Mouse (Mus musculus): Measurements from ENCODE around the gene Nutm1.

The Nutm1 gene

DNA sequence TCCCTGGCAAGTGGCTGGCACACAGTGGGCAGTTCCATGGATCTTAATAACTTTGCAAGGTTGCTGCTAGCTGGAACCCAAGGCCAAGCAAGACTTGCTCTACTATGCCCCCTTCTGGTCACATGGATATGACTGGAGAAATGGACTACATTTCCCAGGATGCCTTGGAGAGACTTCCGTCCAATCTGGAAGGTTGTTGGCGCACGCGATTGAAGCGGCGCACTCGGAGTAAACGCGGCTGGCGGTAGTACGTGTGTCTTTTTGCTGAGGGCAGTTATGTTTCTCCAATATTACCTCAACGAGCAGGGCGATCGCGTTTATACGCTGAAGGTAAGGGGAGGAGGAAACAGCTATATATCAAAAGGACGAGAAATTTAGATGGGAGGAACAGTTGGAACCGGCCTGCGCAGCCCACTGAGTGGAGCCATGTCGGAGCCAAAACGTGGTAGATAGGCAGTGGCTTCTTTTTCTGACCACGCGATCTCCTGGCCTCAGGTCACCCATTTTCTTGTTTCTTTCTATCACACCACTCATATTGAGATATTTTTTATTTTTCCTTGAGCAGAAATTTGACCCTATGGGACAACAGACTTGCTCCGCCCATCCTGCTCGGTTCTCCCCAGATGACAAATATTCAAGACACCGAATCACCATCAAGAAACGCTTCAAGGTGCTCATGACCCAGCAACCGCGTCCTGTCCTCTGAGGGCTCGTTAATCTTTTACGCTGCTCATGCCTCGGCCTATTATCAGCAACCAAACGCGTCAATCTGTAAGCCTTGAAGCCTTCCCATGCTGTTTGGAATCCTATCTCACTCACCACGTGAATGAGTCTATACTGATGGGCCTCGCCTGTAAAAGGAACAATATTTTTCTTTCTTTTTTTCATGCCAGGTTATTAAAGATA lies 2.9 kb upstream of the Nutm1 start, which contains the start of gene Nop10:
TSS of gene Nop10 (plus strand) at position 179 of the 906 bp plus-strand sequence.
- in situ Hi-C loops (cut with MboI), result no loop called here

DNA sequence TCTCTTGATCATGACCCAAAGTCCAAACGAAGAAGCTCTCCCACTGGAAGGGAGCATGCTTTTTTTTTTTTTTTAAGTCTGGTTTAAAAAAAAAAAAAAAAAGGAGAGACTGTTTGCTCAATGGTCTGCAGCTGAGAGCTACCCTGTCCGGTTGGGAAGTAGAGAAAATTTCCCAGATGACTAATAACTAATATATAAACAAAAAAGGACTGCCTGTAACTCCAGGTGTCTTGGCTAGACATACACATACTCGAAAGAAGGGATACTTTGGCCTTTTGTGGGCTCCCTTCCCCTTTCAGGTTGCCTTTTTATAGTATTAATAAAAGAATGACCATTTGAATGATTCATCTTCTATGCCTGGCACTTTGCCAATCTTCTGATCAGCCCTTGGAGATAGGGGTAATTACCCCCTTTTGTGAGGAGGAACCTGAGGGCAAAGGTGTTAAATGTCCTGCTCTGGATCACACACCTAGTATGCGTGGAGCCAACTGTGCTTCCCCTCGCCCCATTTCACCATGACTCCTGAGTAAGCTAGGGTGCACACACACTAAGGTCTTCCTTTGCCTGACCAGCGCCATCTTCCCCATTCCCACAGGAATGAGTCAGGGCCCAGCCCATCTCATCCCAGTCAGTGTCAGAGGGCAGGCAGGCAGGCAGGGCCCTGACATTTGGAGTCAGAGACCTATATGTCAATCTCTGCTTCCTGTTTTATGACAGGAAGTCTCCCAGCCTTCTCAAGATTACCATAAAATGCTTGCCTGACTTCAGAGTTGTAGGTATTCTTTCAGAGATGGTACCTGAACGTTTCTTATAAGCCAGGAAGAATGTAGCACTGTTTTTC lies 4.2 kb downstream of the Nutm1 start:
- in situ Hi-C loops (cut with MboI), result no loop called here

DNA sequence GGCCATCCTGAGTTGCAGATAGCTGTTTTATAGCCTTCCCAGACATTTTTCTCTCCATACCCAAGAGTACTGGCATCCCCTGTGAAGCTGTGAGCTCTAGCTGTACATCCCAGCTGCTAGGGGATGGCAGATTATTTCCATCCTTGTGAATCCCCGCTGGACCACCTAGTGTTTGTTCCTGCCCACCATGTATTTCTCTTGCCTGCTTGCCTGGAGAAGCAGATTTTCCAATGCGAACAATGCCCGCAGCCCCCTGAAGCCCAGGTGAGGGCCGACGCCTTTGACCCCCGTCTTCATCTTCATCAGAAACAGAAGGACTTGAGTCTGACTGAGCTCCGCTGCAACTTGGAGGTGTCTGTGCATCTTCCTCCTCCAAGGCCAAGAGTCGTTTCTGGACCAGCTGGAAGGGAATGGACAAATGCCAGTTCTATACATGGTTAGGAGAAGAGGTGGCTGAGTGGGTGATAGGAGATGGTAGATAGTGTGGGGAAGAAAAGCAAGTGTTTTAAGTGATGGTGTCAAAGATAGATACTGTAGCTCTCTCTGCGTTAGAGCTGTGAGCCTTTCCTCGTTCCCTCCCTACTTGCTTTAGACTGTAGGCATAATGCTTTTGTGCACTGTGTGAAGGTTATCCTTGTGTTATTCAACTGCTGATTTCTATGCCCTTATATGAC lies 9.2 kb downstream of the Nutm1 start:
- in situ Hi-C loops (cut with MboI), result no loop called here

DNA sequence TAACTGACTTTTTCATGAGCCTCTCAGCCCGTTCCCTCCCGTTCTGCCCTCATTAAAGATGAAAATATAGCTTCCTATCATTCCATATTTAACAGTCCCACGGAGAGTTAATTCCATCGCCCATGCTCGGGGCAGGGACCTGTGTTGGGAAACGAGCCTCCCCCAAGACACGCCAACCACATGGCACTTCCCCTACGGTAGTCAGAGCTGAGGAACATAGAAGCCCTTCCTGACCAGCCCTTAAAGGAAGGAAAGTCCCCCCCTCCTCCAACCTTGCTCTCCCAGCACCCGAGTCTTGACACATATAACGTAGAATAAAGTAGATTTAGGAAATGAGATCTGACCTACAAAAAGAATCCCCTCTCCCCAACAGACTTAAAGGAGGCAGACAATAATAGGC lies 11.8 kb downstream of the Nutm1 start:
- in situ Hi-C loops (cut with MboI), result no loop called here

DNA sequence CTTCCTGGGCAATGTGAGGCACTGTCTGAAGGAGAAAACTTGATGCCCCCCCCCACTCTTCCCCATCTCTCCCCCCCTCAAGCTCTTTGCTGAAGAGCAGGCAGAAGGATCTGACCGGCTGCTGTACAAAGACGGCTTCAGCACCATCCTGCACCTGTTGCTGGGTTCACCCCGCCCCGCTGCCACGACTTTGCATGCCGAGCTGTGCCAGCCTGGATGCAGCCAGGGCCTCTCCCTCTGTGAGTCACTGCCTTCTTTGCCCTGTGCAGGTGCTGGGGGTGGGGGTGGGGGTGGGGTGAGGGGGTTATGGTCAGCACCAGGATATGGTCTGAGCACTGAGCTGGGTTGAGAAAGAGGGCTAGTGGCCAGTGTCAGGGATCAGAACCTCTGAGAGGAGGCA lies 12.9 kb downstream of the Nutm1 start:
- in situ Hi-C loops (cut with MboI), result no loop called here

DNA sequence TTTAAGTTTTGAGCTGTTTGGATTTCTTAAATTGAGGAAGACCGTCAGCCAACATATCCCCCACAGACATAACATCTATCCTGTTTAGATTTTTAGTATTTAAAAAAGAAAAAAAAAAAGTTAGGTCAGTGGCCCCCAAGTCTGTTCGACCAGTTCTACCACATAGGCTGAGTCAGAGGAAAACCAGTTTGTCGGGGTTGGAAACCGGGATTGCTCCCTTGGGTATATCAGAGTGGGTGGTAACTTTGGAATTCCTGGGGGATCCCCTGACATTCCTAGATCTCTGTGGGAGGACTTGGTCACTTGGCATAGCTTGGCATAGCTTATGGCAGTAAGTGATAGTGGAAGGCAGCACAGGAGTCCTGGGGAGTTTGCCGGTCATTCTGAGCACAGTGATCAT lies 13.8 kb downstream of the Nutm1 start:
- in situ Hi-C loops (cut with MboI), result no loop called here

DNA sequence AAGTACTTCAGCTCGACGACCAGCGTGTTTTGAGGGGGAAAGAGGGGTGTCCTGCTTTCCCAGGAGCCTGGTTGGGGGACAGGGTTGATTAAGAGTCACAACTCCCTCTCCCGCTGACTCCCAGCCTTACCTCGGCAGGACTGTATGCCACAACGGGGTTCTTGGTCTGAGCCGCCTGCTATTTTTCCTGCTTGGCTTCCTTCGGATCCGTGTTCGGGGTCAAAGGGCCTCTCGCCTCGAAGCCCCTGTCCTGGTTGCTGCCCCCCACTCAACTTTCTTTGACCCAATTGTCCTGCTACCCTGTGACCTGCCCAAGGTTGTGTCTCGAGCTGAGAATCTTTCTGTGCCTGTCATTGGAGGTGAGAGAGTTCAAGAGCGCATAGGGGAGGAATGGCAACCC lies 17.3 kb downstream of the Nutm1 start:
- in situ Hi-C loops (cut with MboI), result no loop called here

DNA sequence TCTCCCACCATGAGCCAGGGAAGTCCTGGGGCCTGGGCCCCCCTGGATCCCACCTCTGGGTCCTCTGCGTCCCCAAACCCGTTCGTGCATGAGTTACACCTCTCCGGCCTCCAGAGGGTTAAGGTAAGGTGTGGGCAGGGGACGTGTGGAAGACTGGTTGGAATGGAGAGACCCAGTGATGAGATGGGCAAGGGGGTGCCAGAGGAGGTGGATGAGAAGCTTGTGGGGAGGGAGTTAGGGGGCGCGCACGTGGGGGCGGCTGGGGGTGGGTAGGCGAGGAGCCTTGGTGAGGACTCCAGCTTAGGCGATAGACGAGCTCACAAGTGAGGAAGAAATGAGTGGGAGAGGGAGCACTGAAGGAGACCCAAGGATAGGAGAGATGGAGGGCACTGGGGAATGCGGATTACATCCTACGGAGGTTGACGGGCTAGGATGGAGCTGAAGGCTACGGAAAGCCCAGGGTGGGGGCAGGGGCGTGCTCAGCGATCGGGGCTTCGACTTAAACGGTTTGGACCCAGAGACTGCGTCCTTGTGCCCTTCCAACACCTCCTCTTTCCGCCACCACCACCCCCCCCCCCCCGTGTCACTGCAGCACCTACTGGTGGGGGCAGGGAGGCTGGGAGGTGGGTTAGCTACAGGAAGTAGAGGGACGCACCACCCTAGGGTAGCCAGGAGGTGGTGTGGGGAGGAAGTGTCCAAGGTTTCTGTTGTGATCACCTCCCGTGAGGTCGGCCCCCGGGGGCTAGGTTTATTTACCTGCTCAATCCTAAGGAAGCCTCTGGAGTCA lies 19.0 kb downstream of the Nutm1 start:
- in situ Hi-C loops (cut with MboI), result no loop called here

DNA sequence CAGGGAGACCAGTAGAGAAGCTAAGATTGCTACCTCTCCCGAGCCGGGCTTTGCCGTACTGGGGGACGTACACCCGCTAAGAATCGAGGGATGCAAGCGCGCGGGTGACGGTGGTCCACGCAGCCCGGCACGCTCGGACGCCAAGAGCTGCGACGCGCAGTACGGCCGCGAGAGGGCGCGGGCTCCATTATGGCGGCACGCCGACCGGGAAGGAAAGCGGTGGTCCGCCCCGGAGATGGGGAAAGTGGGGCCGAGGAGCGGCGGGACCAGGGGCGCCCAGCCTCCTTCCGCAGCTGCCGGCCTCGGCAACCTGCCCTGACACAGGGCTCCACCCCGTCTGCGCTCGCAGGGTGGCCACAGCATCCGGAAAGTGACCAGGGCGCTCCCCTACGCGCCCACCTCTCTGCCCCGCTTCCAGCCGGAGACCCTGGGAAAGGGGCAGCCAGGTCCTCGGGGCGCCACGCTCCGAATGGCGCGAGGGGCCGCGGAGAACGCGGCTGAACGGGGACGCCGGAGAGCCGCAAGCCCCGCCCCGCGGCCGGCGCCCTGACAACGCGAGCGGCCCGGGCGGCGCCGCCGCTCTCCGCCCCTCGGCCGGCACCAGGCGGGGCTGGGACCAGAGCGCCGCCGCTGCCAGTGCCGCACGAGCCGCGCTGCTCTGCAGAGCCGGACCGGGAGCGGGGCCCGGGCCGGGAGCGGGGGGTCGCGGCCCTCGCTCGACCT lies 19.7 kb downstream of the Nutm1 start, which contains the start of gene Lpcat4:
TSS of gene Lpcat4 (plus strand) at position 257 of the 723 bp plus-strand sequence.
- in situ Hi-C loops (cut with MboI), result no loop called here

DNA sequence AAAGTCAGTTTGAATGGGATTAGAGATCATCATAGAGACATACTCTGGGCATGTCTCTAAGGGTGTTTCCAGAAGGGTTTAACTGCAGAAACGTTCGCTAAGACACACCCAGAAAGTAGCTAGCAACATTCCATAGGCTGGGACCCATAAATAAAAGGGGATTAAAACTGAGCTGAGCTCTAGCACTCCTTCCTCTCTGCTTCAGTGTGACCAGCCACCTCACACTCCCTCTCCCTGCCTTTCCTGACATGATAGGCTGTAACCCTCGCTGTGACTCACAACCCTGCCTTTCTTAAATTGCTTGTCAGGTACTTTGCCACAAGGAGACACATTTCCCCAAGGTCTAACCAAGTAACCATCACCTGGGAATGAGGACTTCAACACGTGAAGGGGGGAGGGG lies 21.1 kb downstream of the Nutm1 start:
- in situ Hi-C loops (cut with MboI), result no loop called here

DNA sequence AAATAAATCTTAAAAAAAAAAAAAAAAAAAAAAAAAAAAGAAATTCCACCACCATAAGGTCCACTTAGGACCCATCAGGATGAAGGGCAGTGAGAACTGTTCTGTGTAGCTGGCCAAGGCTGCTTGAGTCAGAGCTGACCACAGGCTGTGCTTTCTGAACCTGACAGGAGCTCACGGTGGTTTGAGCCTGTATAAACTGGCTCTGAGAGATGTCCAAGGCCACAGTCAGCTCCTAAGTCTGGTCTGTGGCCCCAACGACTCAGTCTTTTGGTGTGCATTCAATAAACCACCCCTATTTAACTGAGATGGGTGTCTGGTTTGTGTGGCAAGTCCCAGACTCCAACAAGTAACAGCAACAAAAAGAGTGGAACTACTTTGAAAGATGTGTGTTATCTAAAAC lies 22.5 kb downstream of the Nutm1 start:
- in situ Hi-C loops (cut with MboI), result no loop called here

DNA sequence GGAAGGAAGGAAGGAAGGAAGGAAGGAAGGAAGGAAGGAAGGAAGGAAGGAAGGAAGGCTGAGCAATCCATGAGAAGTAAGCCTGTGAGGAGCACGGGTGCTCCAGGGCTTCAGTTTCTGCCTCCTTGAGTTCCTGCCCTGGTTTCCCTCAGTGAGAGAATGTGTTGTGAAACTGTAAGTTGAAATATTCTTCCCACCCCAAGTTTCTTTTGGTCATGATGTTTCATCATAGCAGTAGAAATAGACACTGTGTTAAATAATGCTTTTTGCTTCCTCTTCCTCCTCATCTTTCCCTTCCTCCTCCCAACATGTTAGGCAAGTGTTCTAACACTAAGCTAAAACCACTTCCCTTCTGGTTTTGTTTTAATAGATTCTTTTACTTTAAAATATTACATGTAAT lies 26.5 kb downstream of the Nutm1 start:
- in situ Hi-C loops (cut with MboI), result no loop called here

DNA sequence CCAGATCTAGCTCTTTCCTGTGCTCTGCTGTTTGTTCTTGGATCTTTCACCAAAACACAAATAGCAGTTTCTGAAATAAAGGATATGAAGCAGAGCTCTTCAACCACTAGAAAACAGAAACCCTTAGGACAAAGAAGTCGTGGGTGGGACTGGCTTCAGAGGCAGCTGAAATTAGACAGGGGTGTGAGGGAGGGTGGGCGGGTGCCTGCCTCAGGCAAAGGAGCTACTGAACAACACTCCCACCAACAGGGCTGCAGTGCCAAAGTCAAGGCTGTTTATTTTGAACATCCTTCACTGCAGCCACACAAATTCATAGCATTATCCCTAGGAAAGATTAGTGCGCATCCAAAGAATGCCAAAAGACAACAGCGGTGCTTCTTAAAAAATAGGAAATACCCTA lies 34.7 kb downstream of the Nutm1 start:
- in situ Hi-C loops (cut with MboI), result no loop called here

DNA sequence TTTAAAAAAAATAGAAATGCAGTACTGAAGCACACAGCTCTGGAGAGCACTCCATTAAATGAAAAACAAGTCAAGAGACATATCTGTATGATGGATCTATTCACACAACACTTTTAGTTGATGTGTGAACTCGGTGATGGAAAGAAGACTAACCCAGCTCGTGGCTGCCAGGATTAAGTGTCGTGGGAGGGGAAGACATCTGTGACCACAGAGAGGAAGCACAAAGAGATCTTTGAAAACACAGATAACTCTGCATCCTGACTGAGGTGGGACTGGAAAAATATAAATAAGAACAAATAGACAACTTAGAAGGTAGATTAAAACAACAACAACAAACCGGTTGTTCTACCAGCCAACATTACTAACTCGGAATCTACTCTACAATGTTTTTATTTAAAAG lies 36.5 kb downstream of the Nutm1 start:
- in situ Hi-C loops (cut with MboI), result no loop called here

DNA sequence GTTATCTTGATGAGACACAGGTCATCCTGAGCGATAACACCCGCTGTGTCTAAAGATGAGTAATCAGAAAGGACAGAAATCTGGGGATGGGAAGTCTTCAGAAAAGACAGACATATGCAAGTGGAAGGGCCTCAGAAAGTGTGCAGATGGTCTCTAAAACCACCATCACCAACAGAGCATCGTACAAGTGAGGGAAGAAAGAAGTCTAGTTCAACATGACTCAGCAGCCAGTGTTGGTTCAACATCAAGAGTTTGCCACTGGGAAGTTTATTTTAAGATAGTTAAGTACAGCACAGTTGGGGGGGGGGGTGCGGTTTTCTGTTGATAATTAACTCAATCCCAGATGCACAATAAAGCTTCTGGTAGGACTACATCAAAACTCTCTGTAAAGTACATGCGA lies 38.2 kb downstream of the Nutm1 start:
- in situ Hi-C loops (cut with MboI), result no loop called here

DNA sequence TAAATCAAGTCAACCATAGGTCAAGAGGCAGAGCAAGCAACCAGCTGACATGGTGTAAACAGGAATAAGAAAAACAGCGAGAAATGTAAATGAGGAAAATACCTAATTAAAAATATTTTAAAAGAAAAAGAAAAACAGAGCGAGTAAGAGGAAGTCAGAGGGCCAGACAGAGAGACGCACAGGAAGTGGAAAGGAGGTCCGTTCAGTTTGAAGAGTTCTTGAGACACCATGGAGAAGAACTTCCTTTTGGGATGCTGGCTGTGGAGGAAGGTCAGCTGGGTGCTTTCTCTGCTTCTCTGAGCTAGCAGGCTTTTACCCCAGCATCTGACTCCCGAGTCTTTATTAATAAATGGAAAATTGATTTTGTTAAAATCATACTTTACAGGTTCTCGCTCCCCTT lies 41.5 kb downstream of the Nutm1 start:
- in situ Hi-C loops (cut with MboI), result no loop called here

DNA sequence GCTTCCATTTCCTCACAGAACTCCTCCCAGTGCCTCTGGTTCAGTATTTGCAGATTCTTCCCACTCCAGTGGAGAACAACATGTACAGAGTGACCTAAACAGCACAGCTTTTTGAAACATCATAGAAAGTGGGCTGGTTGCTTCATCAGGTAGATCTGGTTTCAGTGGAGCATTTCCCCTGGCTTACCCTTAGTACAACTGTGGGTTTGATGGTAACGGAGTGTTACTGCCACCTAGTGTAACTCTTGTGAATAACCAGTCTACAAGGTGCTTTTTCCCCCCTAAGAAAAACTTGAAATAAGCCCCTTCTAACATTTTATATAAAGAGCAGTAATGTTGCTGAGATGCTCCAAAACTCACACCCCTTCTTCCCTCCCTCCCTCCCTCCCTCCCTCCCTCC lies 43.1 kb downstream of the Nutm1 start:
- in situ Hi-C loops (cut with MboI), result no loop called here

DNA sequence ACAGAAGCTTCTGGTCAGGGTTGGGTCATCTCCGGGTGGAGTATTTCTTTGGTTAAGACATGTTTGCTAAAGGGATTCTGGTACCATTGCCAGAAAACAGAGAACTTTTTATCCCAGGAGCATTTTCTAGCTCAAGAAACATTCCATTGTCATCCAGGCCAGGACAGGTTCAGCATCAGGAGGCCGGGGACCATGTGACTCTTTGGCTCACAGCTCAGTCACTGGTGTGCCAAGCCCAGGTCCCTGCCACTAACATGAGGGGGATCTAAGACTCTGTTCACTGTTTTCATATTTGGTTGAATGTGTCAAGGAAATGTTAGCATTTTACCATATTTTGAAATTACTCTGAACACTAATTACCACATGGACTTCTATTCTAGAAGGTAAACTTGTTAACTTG lies 48.4 kb downstream of the Nutm1 start:
- in situ Hi-C loops (cut with MboI), result no loop called here

DNA sequence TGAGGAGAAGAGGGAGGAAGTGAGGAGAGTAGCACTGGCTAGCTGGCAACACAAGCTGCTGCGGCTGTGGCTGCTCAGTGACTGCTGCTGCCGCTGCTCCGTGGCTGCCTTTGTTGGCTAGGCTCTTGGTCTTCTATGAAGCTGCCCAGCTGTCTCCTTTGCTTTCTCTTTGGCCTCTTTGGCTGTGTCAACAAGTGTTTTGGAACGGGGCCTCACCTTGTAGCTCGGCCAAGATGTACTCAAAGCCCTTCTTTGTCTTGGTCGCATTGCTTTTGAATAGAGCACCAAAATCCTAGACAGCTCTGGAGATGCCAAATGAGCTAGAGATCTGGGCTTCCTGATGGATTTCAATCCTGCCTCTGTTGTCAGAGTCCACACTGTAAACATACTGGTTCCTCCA lies 48.9 kb downstream of the Nutm1 start:
- in situ Hi-C loops (cut with MboI), result no loop called here

DNA sequence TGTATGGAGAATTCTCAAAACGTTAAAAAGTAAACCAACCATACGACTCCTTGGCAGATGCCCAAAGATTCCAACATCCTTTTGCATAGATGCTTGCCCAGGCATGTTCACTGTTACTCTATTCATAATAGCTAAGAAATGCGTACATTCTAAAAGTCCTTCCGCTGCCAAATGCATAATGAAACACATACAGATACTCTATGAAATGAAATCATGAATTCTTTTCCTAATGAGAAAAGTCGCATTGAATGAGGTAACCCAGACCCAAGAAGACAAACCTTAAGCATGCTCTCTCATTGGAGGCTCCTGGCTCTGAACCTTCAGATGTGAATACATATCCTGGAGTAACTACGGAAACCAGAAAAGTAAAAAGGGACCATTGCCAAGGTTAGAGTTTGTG lies 56.0 kb downstream of the Nutm1 start:
- in situ Hi-C loops (cut with MboI), result no loop called here
